Mouse (Mus musculus) embryonic fibroblast, embryonic 13.5 days (primary cell): Measurements from ENCODE around the gene Pde6b.

Experiments used
- CTCF ChIP-seq: IDR thresholded peaks from 2 replicates; pipeline ENCODE4 v1.5.1; 2011; ENCODE audit warnings: mild to moderate bottlenecking, control low read depth, low read length, moderate library complexity, borderline replicate concordance; ENCODE audit not compliant: insufficient read depth
- POLR2A ChIP-seq: IDR thresholded peaks from 2 replicates; pipeline ENCODE4 v1.6.1; 2011; ENCODE audit warnings: low read depth, mild to moderate bottlenecking, control low read depth, low read length, moderate library complexity

DNA sequence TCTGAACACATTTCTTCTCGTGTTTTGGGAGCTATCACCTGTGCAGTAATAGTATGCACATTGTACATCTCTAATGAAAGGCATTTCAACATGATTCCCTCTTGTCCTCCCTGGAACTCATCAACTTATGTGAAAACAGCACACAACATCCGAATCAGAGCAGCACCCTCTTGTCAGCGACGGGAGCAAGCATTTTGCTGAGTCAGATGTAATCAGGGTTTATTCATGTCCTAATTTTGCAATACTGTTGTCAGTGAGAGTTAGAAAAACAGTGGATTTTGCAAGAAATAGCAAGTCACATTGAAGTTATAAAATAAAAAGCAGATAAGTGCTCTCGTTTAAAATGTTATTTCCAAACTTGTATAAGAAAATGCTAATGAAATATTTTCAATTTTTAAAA lies 14.1 kb upstream of the Pde6b start:
- TF ChIP-seq CTCF (no peak), POLR2A (no peak)
